Mouse (Mus musculus): ENCODE results near the gene Gm12248. TPM values are rescaled to one million over a fixed set of nuclear protein-coding genes. Genes with fewer than 3 reads are reported as not detected.

Gm12248 gene
- total RNA-seq, 2 experiments from 2014 or later = not detected

Other genes starting within 250 kb of the Gm12248 start
- gene Larp1, start 84.1 kb downstream of the Gm12248 start, total RNA-seq (2021) = 10 to 100 TPM; 52.1 to 53.0 TPM
- 10 to 100 TPM; 36.0 to 36.4 TPM for gene Cnot8, start 11.0 kb upstream of the Gm12248 start, total RNA-seq (2021)
- 1 to 10 TPM; 8.5 to 8.9 TPM for gene Gemin5, start 75.4 kb upstream of the Gm12248 start, total RNA-seq (2021)
- 10 to 100 TPM; 46.2 to 50.7 TPM for gene Mrpl22, start 78.5 kb upstream of the Gm12248 start, total RNA-seq (2021)
- 1 to 10 TPM; 6.4 TPM for gene Igtp, start 106.4 kb upstream of the Gm12248 start, total RNA-seq (2021)
- gene Irgm2, start 106.5 kb upstream of the Gm12248 start, total RNA-seq (2021) = 10 to 100 TPM in 1 of 2 experiments, 1 to 10 TPM in 1; 9.3 to 10.7 TPM
- not detected for gene 4930438A08Rik, start 181.7 kb upstream of the Gm12248 start, total RNA-seq (2021)
- 1 to 10 TPM; 3.7 to 4.1 TPM for gene Zfp692, start 213.9 kb upstream of the Gm12248 start, total RNA-seq (2021)
- 10 to 100 TPM; 42.9 to 43.5 TPM for gene Zfp672, start 237.2 kb upstream of the Gm12248 start, total RNA-seq (2021)
- 10 to 100 TPM; 33.7 to 35.1 TPM for gene Sh3bp5l, start 237.6 kb upstream of the Gm12248 start, total RNA-seq (2021)